Mouse (Mus musculus) granulocyte monocyte progenitor cell, adult 5-6 weeks (primary cell): ENCODE data around the gene Hist1h1t. TPM values are rescaled to one million over a fixed set of nuclear protein-coding genes. Genes with fewer than 3 reads are reported as not detected.

Experiments used
- ATAC-seq: replicated peaks from 2 replicates; pipeline ENCODE4 v1.8.0; 2016; ENCODE audit warnings: mild to moderate bottlenecking, moderate TSS enrichment, inconsistent platforms; ENCODE audit not compliant: poor library complexity, severe bottlenecking
- total RNA-seq, 2 experiments: library from RNA; stranded (forward) in 1 of 2; stranded (reverse) in 1 of 2; fragments of 200-712, 200-1000 nt in 1 of 2; fragments of >200 nt in 1 of 2; fragmentation: Nextera tagmentation in 1 of 2; gene quantifications; 2 replicates each; pipeline ENCODE4 v1.2.3; 2014 to 2017

The Hist1h1t gene
- total RNA-seq, 2 experiments from 2014 or later, result not detected

DNA sequence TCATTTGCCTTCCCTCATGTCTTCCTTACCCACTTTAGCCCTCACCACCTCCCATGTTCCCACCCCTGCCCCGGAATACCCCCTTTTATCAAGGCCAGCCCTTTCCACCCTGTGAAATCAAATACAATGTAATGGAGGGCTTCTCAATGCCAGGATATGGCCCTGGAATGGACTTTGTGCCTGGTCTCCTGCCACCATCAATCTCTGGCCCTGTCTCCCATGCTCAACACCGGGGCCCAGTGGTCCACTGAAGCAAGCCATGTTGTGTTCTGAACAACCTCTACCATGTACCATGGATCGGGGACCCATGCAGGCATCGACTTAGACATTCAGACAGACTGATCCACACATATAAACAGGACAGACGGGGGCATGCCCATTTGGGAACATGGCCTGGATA is 34.1 kb downstream of the Hist1h1t start:
- no peak for ATAC-seq

DNA sequence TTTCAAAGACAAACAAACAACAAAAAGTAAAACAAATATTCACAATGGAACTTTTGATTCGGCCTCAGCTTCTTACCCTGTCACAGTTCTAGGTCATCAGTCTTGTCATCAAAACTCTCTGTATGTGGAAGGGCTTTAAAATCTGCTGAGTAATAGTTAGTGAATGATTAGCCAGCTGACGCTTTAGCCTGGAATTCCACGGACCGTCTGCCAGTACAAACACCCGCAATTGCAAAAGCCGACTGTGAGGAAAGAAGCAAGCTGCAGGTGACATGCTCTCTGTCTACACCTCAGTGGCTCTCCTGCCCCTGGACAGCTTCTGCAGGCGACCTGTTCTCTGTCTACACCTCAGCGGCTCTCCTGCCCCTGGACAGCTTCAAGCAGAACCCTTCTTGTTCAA is 34.9 kb downstream of the Hist1h1t start:
- no peak for ATAC-seq

GRCm38 (mm10) chr13:23732156-23732804 is 36.7 kb downstream of the Hist1h1t start:
- ATAC-seq, result peak; percentile 66; the same call in 1 of the 2 replicates

DNA sequence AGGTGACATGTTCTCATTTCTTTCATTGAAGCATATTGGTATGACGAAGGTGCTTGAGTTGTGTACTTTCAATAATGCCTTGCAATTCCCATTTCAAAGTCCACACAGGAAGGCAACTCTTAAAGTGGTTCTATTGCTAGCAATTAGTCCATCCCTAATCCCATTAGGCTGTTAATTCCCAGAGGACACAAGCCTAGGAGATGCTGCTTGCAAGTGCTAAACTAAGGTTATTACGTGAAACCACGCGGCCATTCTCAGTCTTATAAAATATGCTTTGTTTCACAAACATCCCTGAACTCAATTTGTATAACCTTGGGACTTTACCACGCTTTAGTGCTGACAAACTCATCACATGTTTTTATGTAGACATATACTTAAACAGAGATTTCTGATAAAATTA is 41.5 kb downstream of the Hist1h1t start:
- no peak for ATAC-seq

- no peak for ATAC-seq
Measured at GRCm38 (mm10) chr13:23738041-23738440, 42.4 kb downstream of the Hist1h1t start.

- peak; percentile 68 for ATAC-seq
Measured at GRCm38 (mm10) chr13:23738677-23739068, 43.1 kb downstream of the Hist1h1t start, which contains the start of gene Hist1h1c. Hist1h1c (plus strand) TSS chr13:23738808.

- ATAC-seq, result peak; percentile 72
Measured at GRCm38 (mm10) chr13:23739069-23739921, 43.7 kb downstream of the Hist1h1t start.

DNA sequence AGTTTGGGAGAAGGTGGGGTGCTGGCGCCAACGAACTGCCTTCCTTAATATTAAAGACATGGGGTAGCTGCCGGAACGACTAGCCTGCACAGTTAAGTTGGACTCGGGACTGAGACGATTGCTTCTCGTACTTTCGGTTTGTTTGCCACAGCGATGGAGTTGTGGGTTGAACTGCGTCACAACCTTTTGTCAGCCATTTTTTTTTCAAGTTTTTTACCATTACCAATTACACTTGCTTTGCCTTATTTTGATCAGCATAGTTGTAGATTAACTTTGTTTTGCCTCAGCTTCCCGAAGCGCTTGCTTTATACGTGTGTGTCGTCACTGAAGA is 44.3 kb downstream of the Hist1h1t start:
- ATAC-seq, result no peak

- no peak for ATAC-seq
Measured at GRCm38 (mm10) chr13:23740256-23740840, 44.7 kb downstream of the Hist1h1t start.

GRCm38 (mm10) chr13:23740910-23741309 is 45.3 kb downstream of the Hist1h1t start:
- ATAC-seq, result no peak

DNA sequence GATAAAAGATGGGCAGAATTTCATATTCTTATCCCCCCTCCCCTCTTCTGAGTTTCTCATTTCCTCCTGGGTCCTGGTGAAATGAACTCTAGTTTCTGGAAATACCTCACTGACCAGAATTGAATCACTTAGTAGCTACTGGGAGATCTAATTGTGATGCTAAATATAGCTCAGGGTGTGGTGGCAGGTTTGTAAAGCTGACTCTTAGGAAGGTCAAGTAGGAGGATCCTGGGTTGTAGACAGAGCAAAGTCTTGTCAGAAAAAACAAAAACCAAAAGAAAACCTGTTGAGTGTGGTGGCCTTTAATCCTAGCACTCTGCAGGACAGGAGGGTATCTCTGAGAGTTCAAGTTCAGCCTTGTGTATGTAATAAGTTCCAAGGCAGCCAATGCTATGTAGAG is 46.4 kb downstream of the Hist1h1t start:
- ATAC-seq, result no peak

- ATAC-seq, result no peak
Measured at GRCm38 (mm10) chr13:23743215-23743614, 47.6 kb downstream of the Hist1h1t start.

DNA sequence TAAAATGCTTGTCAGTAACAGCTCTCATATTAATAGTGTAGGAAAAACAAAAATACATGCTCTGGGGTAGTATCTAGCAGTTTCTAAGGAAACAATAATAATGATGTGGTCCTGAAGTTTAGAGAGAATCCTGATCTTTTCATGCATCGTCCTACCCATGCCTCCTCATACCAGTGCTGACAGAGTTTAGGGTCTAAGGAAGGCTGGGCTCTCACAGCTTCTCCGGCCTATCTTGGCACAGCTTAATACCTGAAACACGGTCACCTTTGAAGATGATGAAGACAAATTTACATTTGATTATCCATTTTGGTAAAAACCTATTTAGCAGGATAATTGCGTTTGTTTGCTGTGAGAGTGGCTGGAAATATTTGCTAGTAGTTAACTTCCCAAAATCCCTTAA is 48.3 kb downstream of the Hist1h1t start:
- ATAC-seq, result no peak

- 0 out of 2 replicates have a peak, but pooled peaks have one; percentile 8 for ATAC-seq
Measured at GRCm38 (mm10) chr13:23744421-23745380, 49.1 kb downstream of the Hist1h1t start.

DNA sequence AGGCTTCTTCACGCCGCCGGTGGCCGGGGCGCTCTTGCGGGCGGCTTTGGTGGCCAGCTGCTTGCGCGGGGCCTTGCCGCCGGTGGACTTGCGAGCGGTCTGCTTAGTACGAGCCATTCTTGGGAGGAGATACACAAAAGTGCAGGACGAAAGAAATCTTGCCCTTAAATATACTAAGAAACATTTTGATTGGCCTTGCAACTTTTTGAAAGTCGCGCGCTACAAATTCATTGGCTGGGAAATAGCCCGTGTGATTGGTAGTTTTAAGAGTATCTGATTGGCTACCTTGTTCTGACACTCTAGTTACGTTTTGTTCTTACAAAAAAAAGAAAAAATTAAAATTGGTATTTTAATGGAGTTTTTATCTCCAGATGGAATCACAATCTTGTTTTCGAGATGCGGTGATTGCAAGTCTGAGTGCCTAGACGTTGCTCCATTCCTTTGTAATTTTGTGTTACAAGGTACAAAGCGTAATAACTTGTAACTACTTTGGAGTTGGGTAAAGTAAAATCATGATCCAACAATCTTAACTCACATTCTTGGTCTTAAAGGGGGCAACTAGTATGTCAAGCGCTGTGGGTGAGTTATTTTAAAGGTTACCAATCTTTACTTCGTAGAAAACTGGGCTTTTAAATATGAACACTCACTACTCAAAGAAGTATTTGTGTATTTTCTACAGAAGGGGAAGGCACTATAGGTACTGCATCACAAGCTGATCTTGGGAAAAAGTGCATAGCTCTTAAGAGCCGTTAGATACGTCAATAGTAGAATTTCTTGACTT is 50.0 kb downstream of the Hist1h1t start, which contains the start of gene Hist1h3c:
TSS of gene Hist1h3c (minus strand) at position 222 of the 781 bp plus-strand sequence.
- peak; percentile 50 for ATAC-seq
